Mouse (Mus musculus) Patski (cell line): ENCODE measurements at regions not wholly inside any gene's neighbourhood (a gene's known extent, or its start where the extent isn't known, plus 50 kb on each side); places are given as distances from the start of the nearest gene placed in this dataset.

Experiments used
- ATAC-seq: fragments of 100-300 bp; one replicate; pipeline ENCODE4 v1.8.0; 2021
- CTCF ChIA-PET: fragments of 350-600 bp; sonication (Branson Sonifier 250); formaldehyde crosslinking; loops from one replicate; lab custom pipeline; 2022; ENCODE audit warnings: inconsistent platforms; lab: Charles Lee
- POLR2A ChIA-PET: fragments of 350-600 bp; sonication (Branson Sonifier 250); formaldehyde crosslinking; loops from one replicate; lab custom pipeline; 2022; ENCODE audit warnings: antibody characterized with exemption, inconsistent platforms; lab: Charles Lee
- DNase-seq: peaks from one replicate; pipeline ENCODE4 v3.0.0-alpha.2; 2011; ENCODE audit warnings: low read depth, low spot score
- H3K27me3 ChIP-seq: fragments of 371-371 bp; one replicate; pipeline ENCODE4 v1.5.1; 2021
- CTCF ChIP-seq: fragments of 100-300 bp; IDR thresholded peaks from one replicate; pipeline ENCODE4 v1.5.1; 2021
- in situ Hi-C: fragments of 300-500 bp; cut with MboI; formaldehyde crosslinking; loops from 3 replicates; pipeline ENCODE4 v1.11.1; 2018; ENCODE audit warnings: low pct_unique_long_range_greater_than_20kb, mixed read lengths

DNA sequence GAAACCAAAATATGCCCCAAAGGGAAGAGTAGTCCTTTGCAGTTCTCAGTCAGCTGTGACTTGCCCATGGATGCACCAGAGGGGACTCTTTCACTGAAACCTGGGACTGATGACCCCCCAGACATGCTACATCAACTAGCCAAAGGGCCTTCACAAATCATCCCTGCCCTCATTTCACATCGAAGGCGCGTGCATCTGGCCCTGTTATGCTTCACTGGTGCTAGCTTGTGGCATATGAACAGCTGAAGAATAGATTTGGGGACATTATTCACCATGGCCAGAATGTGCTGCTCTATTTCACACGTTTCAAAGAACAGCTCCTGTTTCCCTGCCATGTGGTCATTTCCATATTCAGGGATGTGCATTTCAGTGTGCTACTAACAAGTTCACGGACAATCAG, 160.8 kb upstream of the Myo3a start:
- no peaks in the 10 kb centered on the region for H3K27me3 ChIP-seq
- no peak for TF ChIP-seq CTCF
- DNase-seq = no peak
- in situ Hi-C loops = no loop called here
- POLR2A ChIA-PET = no interaction called here
- CTCF ChIA-PET = no interaction called here
- no peak for ATAC-seq

DNA sequence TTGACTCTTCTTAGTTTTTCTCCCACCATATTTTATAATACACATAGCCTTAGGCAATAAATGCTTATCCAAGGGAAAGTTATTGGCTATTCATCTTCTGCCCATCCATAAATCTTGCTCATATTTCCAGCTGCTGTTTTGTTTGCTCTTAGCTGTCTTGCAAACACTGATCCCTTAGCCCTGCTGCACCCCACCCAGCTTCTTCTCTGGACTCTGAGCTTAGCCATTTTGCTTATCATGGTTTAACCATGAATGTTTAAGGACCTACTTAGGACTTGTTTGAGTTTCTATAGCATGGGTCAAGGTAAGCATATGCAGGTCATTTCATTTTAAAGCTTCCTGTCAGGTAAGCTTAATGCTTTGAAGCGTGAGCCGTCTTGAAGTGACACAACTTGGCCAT, 130.5 kb upstream of the Myo3a start:
- ChIA-PET POLR2A (no interaction called here), CTCF (interaction anchor here (1.3 kb wide), 1 partner anchor 10 kb away, joined by 3 read pairs; no protein-coding TSS in a partner anchor)
- TF ChIP-seq CTCF = no peak
- H3K27me3 ChIP-seq = no peaks in the 10 kb centered on the region
- in situ Hi-C loops = no loop called here
- no peak for DNase-seq
- ATAC-seq = no peak

DNA sequence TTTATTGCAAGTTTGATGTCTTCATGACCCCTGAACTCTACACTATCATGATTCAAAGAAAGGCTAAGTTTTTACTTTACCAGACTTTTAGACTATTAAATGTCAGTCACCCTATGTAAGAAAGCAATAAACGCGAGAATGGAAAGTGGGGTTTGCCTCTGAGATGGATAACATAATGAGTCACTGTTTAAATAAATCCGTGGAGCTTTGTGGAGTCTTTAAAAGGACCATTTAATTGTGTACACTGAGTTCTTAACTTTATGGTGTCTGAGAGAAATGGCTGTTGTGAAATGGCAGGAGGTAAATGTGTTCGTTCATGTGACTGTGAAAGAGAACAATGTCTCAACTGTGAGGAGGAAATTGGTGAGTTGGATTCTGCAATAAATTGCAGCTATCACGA, 122.2 kb upstream of the Myo3a start:
- CTCF ChIA-PET = no interaction called here
- DNase-seq (no peak), ATAC-seq (no peak)
- no peak for TF ChIP-seq CTCF
- POLR2A ChIA-PET = no interaction called here
- no peaks in the 10 kb centered on the region for H3K27me3 ChIP-seq
- in situ Hi-C loops = no loop called here

DNA sequence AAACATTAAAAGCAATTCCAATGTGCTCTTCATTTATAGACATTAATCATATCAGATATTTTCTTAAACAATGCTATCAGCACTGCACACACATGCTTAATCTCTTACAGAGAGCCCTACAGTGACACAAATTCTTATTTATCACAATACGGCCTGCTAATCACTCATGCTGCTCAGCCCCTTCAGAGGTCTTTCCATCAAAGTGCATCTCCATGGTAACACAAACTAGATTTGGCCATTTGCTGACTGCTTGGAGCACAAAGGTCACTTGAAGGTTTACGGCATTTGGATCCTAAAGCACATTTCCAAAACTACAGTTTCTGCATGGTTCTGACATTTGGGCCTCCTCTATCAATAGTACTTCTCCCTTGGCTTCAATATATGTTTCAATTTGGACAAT, 77.6 kb upstream of the Myo3a start:
- no peak for TF ChIP-seq CTCF
- POLR2A ChIA-PET = no interaction called here
- DNase-seq (no peak), ATAC-seq (no peak)
- CTCF ChIA-PET = no interaction called here
- no peaks in the 10 kb centered on the region for H3K27me3 ChIP-seq
- in situ Hi-C loops = no loop called here

DNA sequence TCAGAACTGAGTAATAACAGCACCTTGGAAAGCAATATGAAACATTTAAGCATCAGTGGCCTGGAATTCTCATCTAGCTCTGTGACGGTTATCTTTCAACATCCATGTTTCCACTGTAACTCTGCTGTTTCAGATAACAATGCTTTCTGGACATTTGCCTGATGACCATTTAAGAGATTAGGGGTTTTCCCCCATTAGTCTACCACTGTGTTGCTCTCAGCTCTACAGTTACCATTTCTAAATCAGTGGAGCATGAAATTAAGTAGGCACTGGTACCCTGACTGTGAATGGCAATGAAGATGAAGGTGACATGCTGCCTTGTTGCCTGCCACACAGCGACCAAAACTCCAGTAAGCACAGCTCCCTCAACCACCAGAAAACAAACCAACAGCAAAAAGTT, 70.7 kb upstream of the Myo3a start:
- CTCF ChIA-PET = no interaction called here
- no peak for DNase-seq
- in situ Hi-C loops = no loop called here
- no peaks in the 10 kb centered on the region for H3K27me3 ChIP-seq
- POLR2A ChIA-PET = no interaction called here
- no peak for ATAC-seq
- TF ChIP-seq CTCF = no peak

DNA sequence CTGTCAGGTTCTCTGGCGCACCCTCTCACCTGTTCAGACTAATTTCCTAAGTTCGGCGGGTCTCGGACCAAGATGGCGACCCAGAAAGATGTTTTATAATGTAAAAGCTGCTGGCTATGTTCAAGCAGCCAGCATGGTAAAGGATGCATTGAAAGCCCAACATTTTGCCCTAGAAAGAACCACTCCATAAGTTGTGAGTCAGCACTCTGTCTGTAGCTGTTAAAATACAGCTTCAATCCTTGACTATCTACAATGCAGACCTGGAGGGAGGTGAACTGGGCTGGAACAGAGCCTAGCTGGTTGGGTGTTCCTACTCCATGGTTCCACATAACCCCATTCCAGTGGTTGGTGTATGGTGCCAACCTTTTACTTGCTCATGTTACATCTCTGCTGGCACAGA, 61.9 kb upstream of the Myo3a start:
- TF ChIP-seq CTCF = no peak
- no peaks in the 10 kb centered on the region for H3K27me3 ChIP-seq
- POLR2A ChIA-PET = no interaction called here
- CTCF ChIA-PET = no interaction called here
- DNase-seq = no peak
- no peak for ATAC-seq
- in situ Hi-C loops = no loop called here

DNA sequence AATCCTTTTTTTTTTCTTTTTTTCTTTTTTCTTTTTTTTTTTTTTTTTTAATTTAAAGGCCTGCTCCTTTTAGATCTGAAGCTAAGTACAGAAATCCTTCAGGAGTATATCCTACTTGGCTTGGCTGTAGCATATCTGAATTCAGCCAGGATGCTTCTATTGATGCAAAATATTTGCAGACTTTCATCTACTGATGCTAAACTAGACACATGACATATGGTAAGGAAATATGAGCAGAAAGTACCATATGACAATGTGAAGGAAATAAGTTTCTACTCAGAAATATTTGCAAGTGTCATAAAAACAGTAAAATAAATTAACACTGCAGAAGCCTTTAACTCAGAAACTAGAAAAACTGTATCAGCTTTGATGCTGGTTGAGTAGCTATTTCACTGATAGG, 61.4 kb upstream of the Myo3a start:
- no peak for DNase-seq
- in situ Hi-C loops = no loop called here
- no peaks in the 10 kb centered on the region for H3K27me3 ChIP-seq
- no peak for ATAC-seq
- POLR2A ChIA-PET = no interaction called here
- CTCF ChIA-PET = interaction anchor here (1.0 kb wide), 1 partner anchor 10 kb away, joined by 3 read pairs; no protein-coding TSS in a partner anchor
- TF ChIP-seq CTCF = no peak
